Mouse (Mus musculus): ENCODE results near the gene Ulk3.

Gene Ulk3

DNA sequence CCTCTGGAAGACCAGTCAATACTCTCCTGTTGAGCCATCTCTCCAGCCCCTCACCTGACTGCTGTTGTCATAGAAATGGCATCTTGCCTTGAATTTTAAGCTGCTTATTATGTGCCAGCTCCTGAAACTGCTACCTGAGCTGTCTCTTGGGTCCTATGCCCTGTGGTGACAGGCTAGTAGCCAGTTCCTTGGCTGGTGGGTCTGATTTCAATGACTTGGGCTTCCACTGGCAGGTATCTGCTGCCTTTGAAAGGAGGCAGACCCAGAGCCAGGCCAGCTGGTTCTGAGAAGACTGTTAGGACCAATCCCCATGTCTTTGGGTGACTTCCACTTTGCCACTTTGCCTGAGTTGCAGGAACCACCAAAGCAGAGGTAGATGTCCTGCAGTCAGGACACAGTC, 14.9 kb upstream of the Ulk3 start:
- DNase-seq = no peak

DNA sequence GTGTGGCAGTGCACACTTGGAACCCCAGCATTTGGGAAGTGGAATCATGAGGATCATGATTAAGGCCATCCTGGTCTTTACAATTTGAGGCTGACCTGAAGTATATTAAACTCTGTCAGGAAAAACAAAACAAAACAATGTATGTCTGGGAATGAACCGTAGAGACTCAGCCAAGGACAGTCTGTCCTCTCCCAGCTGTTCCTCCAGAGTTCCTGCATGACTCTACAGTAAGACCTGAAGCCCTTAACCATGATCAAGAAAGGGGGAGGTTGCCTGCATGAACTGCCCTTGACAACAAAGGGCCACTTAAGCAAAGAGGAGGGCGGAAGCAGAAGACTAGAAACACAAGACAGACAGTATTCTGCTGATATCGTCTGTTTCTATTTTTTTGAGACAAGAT, 13.7 kb upstream of the Ulk3 start:
- DNase-seq = no peak

DNA sequence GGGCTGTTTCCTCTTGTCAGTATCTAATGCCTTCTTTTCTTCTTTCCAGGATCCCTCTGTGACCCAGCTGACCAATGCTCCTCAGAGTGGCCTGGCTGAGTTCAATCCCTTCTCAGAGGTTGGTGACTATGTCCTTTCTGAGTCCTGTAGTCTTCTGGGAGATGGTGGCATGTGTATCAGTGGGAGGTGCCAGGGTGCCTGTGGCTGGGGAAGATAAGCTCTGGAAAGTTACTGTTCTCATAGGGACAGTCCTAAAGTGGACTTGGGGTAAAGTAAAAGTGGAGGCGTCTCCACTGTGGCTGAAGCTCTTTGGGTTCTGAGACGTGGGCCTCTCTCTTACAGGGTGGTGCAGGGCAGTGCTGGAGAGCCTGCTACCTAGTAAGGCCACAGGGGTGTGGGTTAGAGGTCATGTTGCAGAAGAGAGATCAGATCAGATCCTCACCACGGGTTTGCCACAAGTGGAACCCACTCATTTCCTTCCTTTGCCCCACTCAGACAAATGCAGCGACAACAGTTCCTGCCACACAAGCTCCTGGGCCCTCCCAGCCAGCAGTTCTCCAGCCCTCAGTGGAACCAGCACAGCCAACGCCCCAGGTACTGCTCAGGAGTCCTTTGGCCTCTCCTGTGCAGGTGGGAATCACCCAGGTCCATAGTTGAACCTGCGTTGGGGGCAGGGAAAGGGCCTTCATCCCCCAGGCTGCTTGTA, 12.0 kb upstream of the Ulk3 start:
- no peak for DNase-seq

- no peak for DNase-seq
Observed at GRCm38 (mm10) chr9:57584991-57585390, 4.3 kb upstream of the Ulk3 start.

GRCm38 (mm10) chr9:57590726-57591125, 1.5 kb downstream of the Ulk3 start:
- DNase-seq = no peak

GRCm38 (mm10) chr9:57593454-57594173, 4.4 kb downstream of the Ulk3 start:
- DNase-seq = no peak

GRCm38 (mm10) chr9:57594174-57594509, 4.9 kb downstream of the Ulk3 start:
- no peak for DNase-seq

DNA sequence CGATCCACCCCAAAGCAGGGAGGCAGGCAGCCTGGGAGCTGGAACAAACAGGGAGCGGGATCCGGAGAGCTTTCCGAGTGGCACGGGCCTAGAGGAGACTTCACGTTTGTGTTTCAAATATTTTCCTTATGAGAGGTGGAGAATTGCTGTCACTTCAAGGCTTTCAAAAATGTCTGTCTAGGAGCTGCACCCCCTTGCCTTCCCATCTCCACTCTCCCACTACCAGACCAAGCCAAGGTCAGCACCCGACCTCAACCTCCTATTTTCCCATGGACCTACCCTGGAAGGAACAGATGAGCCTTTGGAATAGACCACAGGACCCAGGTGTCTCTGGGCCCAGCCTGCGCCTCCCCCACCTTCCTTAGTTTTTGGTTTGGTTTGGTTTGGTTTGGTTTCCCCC, 8.0 kb downstream of the Ulk3 start:
- no peak for DNase-seq

DNA sequence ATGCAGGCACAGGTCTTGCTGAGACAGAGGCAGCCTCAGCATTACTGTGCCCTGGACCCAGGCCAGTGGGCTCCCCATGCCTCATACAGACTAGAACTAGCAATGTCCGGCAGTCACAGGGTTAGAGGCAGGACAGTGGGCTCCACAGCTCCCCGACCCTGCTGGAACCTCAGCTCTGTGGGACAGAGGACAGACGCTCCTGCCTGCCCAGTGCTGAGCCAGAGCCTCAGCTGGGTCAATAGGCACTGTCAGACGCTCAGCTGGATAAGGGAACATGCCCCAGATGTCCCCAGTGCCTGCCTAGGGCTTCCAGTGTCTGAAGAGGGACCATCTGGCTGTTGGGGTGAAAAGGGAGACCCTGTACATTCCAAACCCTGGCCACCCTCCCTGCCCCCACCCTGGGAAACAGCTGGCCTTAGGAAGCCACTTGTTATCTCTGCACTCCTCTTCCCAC, 8.7 kb downstream of the Ulk3 start:
- DNase-seq = no peak

DNA sequence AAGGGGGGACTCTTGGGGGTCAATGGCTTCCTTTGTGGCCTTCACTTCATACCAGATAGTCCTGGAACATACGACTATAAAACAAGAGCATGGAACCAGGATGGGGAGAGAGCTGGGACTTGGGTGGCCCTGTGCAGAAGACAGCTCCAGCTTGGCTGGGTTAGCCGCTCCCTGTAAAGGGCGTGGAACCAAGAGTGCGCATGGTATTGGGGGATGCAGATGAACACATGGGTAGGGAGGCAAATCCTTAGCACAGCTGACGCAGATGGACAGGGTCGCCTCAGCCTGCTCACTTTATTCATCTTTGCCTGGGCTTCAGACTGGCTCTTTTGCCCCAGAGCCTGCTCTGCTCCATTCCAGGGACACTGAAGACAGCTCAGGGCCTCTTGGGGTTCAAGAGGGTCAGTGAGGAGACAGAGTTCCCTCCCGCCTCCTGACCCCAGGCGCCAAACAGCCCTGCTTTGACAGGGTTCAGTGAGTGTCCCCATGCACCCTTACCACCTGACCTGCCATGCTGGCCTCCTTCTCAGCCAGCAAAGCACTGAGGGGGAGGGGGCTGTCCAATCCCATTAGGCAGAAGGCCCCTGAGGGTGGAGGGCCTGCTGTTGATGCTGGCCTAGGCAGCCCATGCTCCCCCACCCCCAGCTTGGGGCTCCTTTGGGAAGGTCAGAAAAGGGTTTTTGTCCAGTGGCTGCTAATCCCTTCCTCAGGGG, 9.8 kb downstream of the Ulk3 start:
- no peak for DNase-seq

DNA sequence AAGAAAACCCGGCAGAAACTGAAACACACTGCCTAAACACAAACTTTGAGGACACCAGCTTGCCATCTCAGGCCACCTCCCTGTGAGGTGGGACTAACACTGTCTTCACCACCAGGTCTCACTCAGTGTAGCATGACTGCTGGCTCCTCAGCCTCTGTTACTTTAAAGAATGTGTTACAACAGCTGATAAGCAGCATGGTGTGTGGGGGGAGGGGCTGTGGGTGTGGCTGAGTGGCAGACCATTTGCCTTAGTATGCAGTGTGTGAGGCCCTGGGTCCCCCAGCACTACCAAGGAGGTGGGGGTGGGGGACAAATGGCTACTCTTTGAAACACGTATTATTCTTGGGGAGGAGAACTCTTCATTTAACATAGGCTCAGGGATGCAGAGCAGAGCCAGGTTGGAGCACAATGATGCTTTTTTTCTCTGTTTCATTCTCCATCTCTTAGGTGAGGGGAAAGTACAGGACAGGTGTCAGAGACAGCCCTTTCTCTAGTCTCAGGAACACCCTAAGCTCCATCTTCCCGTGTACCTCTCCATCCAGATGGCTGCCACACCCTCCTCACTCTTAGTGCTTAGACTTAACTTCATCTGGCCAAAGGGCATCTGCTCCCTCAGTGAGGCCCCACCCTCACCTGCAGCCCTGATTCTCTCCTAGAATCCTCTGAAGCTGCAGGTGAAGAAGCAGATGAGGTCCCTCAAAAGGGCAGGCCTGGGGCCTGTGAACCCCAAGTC, 11.5 kb downstream of the Ulk3 start:
- no peak for DNase-seq

- no peak for DNase-seq
Observed at GRCm38 (mm10) chr9:57601353-57601706, 12.1 kb downstream of the Ulk3 start.

DNA sequence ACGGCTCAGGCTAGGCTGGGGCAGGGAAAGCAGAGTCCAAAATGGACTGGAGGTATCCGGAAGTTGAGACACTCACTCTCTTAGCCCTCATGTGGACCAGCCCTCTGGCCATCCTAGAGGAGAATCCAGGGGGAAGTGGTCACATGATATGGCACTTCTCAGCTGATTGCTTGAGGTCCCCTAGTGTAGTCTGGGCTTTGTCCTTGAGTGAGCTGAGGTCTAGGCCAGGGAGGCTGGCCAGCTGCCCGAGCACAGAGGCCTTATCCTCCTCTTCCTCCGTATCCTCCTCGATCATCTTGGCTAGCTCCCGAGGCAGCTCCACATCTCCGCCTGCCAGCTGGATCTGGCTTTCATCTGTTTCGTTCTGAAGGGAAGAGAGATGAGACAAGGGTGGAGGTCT, 12.8 kb downstream of the Ulk3 start:
- no peak for DNase-seq

DNA sequence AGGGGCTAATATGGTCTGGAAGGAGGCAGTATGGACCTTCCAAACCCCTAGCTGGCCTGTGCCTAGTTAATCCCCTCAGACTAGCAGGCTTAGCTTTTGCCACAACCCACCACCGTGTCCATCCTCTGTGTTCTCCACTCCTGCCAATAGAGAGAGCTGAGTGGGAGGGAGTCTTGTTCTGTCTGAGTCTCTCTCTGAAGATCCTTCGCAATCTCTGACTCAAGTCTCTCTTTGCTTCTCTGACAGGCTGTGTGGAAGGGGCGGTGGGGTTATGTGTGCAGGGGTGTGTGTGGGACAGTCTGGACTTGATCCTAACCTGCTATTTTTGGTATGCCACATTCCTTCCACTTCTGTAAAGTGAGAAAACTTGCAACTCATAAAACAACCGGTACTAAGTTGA, 15.6 kb downstream of the Ulk3 start:
- DNase-seq = no peak

DNA sequence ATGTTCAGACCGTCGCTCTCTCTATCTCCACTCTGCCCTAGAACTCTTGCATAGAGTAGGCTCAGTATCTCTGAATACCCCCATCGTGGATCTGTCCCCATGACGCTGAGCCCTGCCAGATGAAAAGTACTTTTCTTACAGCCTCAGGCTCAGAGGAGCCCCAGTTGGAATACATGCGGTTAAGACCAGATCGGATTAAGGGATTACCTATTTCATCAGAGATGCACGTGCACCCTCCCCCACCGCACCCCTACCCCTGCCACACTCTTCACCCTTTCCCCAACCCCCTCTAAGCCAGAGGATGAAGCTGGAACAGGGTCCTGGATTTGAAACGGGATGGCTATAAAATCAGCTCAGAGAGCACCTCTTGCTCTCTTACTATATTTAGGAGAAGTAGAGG, 16.3 kb downstream of the Ulk3 start:
- no peak for DNase-seq

- DNase-seq = no peak
Observed at GRCm38 (mm10) chr9:57606139-57606851, 17.0 kb downstream of the Ulk3 start, which contains the start of gene Cplx3. TSS of gene Cplx3 (minus strand) at chr9:57606281.

- no peak for DNase-seq
Observed at GRCm38 (mm10) chr9:57609803-57610202, 20.6 kb downstream of the Ulk3 start.

DNA sequence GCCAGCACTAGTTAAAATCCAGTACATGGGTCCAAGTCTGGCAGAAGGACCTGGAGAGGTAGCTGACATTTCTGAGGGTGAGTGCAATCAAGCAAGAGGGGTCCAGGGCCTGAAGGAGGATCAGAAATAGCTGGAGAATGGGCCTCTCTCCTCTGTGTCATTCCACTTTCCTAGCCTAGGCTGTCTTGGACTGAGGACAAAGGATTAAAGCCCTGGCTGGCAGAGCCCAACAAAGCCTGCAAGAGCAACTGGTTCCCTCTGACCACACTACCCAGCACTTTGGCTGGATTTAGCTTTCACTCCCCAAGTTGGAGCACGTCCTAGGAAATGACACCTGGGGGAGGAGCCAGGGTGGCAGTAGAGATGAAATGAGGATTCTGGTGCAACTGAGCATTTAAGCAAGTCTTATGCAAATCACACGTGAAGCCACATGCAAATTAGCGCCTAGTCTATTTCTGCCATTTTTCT, 21.1 kb downstream of the Ulk3 start:
- no peak for DNase-seq

- no peak for DNase-seq
Observed at GRCm38 (mm10) chr9:57612587-57612986, 23.3 kb downstream of the Ulk3 start.

GRCm38 (mm10) chr9:57613975-57614374, 24.7 kb downstream of the Ulk3 start:
- DNase-seq = no peak

GRCm38 (mm10) chr9:57614786-57615185, 25.5 kb downstream of the Ulk3 start:
- no peak for DNase-seq

DNA sequence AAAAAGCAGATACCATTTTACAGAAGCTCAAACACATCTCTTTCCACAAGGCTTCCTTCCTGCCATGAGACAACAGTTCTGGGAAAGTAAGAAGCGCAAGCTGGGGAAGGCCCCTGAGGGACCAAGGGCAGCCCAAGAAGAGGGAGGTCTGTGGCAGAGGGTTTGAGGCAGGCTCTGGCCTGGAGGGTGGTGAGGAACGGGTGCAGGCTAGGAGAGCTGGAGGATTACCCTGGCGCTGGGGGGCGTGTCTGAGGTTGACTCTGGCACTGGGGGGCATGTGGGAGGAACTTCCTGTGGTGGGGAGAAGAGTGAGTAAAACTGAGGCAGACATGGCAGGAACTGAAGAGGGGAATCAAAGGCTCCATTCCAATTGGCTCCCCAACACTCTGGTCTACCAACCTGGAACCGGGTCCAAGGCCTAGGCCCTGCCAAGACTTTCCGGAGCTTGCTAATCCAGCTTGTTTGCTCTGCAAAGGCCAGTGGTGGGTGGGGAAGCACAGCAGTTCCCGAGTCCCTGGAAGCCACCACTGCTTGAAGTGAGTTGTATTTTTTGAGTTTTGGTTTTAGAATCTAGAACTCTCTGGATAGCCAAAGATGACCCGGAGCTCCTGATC, 28.4 kb downstream of the Ulk3 start:
- no peak for DNase-seq

Data from spleen, adult 18-20 months (tissue).